Comparison of ENCODE assay signal across 9 mouse cellular contexts in genomic region chr11:117082353-117082934, GRCm38 (mm10). TPM values are rescaled to one million over a fixed set of nuclear protein-coding genes. Genes with fewer than 3 reads are reported as not detected.
DNase-seq lines count a peak whose midpoint lies in the region; ATAC-seq and TF ChIP-seq lines count a peak whose summit lies in the region.
"Had no signal": no experiment of that assay in that cellular context is flagged by ENCODE, and none has a peak within 500 bp of the region (broad histone marks: within the 10 kb centered on the region; RNA-seq: fewer than 3 reads in every experiment).

No protein-coding gene starts in this region.

- no peaks in the 10 kb centered on the region for H3K27me3 ChIP-seq in heart, adult 2 months (ENCODE audit: control insufficient read depth, insufficient read depth, low read length)
- no peaks in the 10 kb centered on the region for H3K27me3 ChIP-seq in E14TG2a.4 (ENCODE audit: insufficient read depth, low read length)
- no peaks in the 10 kb centered on the region for H3K27me3 ChIP-seq in limb, embryonic 10.5 days (ENCODE audit: low read depth, poor library complexity, severe bottlenecking)

- TF ChIP-seq POLR2A in heart, adult 2 months (IDR thresholded peaks at IDR 0.05; ENCODE audit: insufficient read depth, low read depth, low read length) = peak; percentile 46; the same call in 1 of the 2 replicates
- TF ChIP-seq POLR2A in embryonic fibroblast, embryonic 13.5 days (IDR thresholded peaks at IDR 0.05; ENCODE audit: low read depth, low read length) = no peak

- H3K79me2 ChIP-seq in heart, adult 2 months (replicated peaks; ENCODE audit: control insufficient read depth, insufficient read depth, low read length) = no peaks in the 10 kb centered on the region

- H3K4me3 ChIP-seq in heart, adult 2 months = no peak overlapping the region
- H3K4me3 ChIP-seq in E14TG2a.4 (replicated peaks; ENCODE audit: low read length) = peak overlapping the region; percentile 68
- H3K4me3 ChIP-seq in embryonic fibroblast, embryonic 13.5 days (ENCODE audit: insufficient read depth, low read length) = no peak overlapping the region
- H3K4me3 ChIP-seq in limb, embryonic 10.5 days = no peak overlapping the region

- intact Hi-C loops in heart, adult 2 months (cut with DNase I) = loop anchor here (2.0 kb wide), 1 partner anchor 18 kb away; no protein-coding TSS in a partner anchor
- intact Hi-C loops in heart, postnatal 25 days (cut with DNase I) = loop anchor here (2.0 to 5.0 kb wide), 2 partner anchors 14 to 35 kb away; partner anchors contain the start of gene Sec14l1
- intact Hi-C loops in left cerebral cortex, postnatal 36 days (cut with DNase I) = loop anchor here (1.0 kb wide), 1 partner anchor 13 kb away; no protein-coding TSS in a partner anchor

- 44% methylated on average over 11 of the region's 11 CpGs for whole genome bisulfite sequencing in heart, adult 2 months
- 61% methylated on average over 11 of the region's 11 CpGs for WGBS in limb, embryonic 10.5 days

- H3K4me1 ChIP-seq in heart, adult 2 months (ENCODE audit: control insufficient read depth, insufficient read depth, low read length) = peaks cover 41% of the 10 kb centered on the region
- H3K4me1 ChIP-seq in E14TG2a.4 (replicated peaks; ENCODE audit: low read depth, low read length) = peaks cover 95% of the 10 kb centered on the region
- H3K4me1 ChIP-seq in embryonic fibroblast, embryonic 13.5 days (ENCODE audit: control insufficient read depth, insufficient read depth, low read length) = peaks cover 20% of the 10 kb centered on the region
- H3K4me1 ChIP-seq in limb, embryonic 10.5 days = peaks cover 41% of the 10 kb centered on the region

- no peak for TF ChIP-seq CTCF in heart, adult 2 months (IDR thresholded peaks at IDR 0.05)
- no peak for TF ChIP-seq CTCF in E14TG2a.4 (conservative IDR thresholded peaks at IDR 0.05; ENCODE audit: low read length)
- no peak for TF ChIP-seq CTCF in embryonic fibroblast, embryonic 13.5 days (IDR thresholded peaks at IDR 0.05; ENCODE audit: borderline replicate concordance, insufficient read depth, low read length)

- DNase-seq in heart, adult 2 months = peak; percentile 53 to 58
- DNase-seq in heart, postnatal 25 days (ENCODE audit: low spot score) = no peak
- no peak for DNase-seq in limb, embryonic 10.5 days (ENCODE audit: low spot score)
- no peak for DNase-seq in left cerebral cortex, adult 18-20 months (ENCODE audit: low spot score in 2 of 2)
- DNase-seq in left cerebral cortex, postnatal 36 days (ENCODE audit: low spot score in 2 of 2) = no peak

- H3K9me3 ChIP-seq in E14TG2a.4 (ENCODE audit: low read length) = no peaks in the 10 kb centered on the region
- H3K9me3 ChIP-seq in limb, embryonic 10.5 days (replicated peaks) = no peaks in the 10 kb centered on the region
- H3K9me3 ChIP-seq: G1E had no signal

- H3K9ac ChIP-seq in heart, adult 2 months (ENCODE audit: low read depth, low read length) = no peak overlapping the region

- no peak for ATAC-seq in CD4-positive, CD25-positive, alpha-beta regulatory T cell, adult 4 months

- peak; percentile 84; the same call in 1 of the 2 replicates for TF ChIP-seq EP300 in heart, adult 2 months (IDR thresholded peaks at IDR 0.05; ENCODE audit: insufficient read depth, low read depth, low read length)

- peak overlapping the region; percentile 85 for H3K27ac ChIP-seq in heart, adult 2 months
- peak overlapping the region; percentile 51 for H3K27ac ChIP-seq in embryonic fibroblast, embryonic 13.5 days (ENCODE audit: insufficient read depth, low read length)
- H3K27ac ChIP-seq in limb, embryonic 10.5 days = peak overlapping the region; percentile 80

- peaks cover 10% of the 10 kb centered on the region for H3K36me3 ChIP-seq in heart, adult 2 months (ENCODE audit: control insufficient read depth, insufficient read depth, low read length)
- peaks cover 48% of the 10 kb centered on the region for H3K36me3 ChIP-seq in E14TG2a.4 (ENCODE audit: insufficient read depth, low read length)
- peaks cover 60% of the 10 kb centered on the region for H3K36me3 ChIP-seq in limb, embryonic 10.5 days

RNA-seq across cellular contexts. Expression of gene Sec14l1, which starts 32.5 kb away (rescaled TPM):
- 10 to 100 TPM; 65.4 to 89.5 TPM for total RNA-seq in heart, adult 2 months (2021)
- polyA plus RNA-seq in heart, adult 2 months (2012; rRNA removed) = 71.5 and 83.9 TPM in 2 replicates
- 10 to 100 TPM; 71.7 to 74.1 TPM for total RNA-seq in heart, postnatal 25 days (2021)
- polyA plus RNA-seq in embryonic fibroblast, embryonic 13.5 days (2011; ENCODE audit: insufficient read length, low read depth, missing spikeins) = 65.7 and 70.4 TPM in 2 replicates
- polyA plus RNA-seq in limb, embryonic 10.5 days (2016; fragmentation: Nextera tagmentation; extraction: Ambion mirVana) = 40.1 and 47.8 TPM in 2 replicates
- 10 to 100 TPM; 11.9 to 18.9 TPM for polyA plus RNA-seq in CD4-positive, CD25-positive, alpha-beta regulatory T cell, adult 4 months (2017; shearing (Covaris generic))
- 100 to 1,000 TPM; 203 to 219 TPM for total RNA-seq in left cerebral cortex, adult 18-20 months (2021)
- 100 to 1,000 TPM; 210 to 217 TPM for total RNA-seq in left cerebral cortex, postnatal 36 days (2021)

Comparison
In these comparisons a context has a peak if more than half of its experiments do, and no peak if none do; other contexts are left out.
1. DNase-seq: peak in heart, adult 2 months (2 of 2); none in heart, postnatal 25 days (single experiment), limb, embryonic 10.5 days (single experiment), left cerebral cortex, adult 18-20 months (0 of 2) and left cerebral cortex, postnatal 36 days (0 of 2).
2. Peak in every context shown above with its lines, with median percentiles within 50 percentile points of each other: H3K27ac ChIP-seq.